Comparison of ENCODE assay signal across 8 mouse cellular contexts in the genomic region with DNA sequence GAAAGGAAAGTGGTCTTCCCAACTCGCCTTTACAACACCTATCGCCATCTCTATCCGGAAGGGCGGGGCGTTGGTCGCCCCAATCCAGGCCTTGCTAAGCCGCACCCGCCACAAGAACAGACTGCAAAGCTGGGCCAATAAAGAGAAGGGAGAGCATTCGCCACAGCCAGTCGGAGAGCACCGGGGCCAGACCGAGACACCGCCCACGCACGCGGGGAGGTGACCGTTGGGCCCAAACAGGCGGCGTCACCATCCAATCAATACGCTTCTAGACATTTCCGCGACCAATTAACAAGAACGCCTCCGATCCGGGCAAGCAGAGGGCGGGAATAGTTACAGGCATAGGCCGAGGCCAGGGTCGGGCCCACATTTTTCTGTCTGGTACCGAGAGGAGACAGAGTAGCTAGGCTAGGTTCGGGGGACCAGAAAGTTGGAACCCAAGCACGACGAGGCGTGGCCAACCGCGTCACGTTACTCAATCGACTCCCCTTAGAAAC. TPM values are rescaled to one million over a fixed set of nuclear protein-coding genes. Genes with fewer than 3 reads are reported as not detected.
DNase-seq lines count a peak whose midpoint lies in the region; ATAC-seq and TF ChIP-seq lines count a peak whose summit lies in the region.

No protein-coding gene starts in this region.

- DNase-seq in G1E (ENCODE audit: low spot score), result peak; percentile 95
- peak; percentile 96 to 98 for DNase-seq in cerebellum, adult 18-20 months
- DNase-seq in heart, postnatal 36 days, result peak; percentile 90 to 92
- DNase-seq in layer of hippocampus, adult 2 months (ENCODE audit: low spot score in 2 of 2), result peak; percentile 96 to 98
- peak; percentile 99 for DNase-seq in lung, embryonic 14.5 days
- peak; percentile 94 for DNase-seq in thymus, adult 2 months

- ATAC-seq in G1E (ENCODE audit: extremely low read depth, insufficient number of reproducible peaks, low FRiP score, poor library complexity, severe bottlenecking), result peak; percentile 88
- ATAC-seq in forebrain, embryonic 16.5 days, result peak; percentile 95
- peak; percentile 94 for ATAC-seq in lung, embryonic 14.5 days (ENCODE audit: insufficient read depth)

- no peak for TF ChIP-seq CTCF in G1E (IDR thresholded peaks at IDR 0.05; ENCODE audit: low read depth, low read length)
- no peak; the same call in none of the 2 replicates for TF ChIP-seq CTCF in layer of hippocampus, adult 2 months (conservative IDR thresholded peaks at IDR 0.05)
- no peak for TF ChIP-seq CTCF in lung, embryonic 14.5 days (IDR thresholded peaks at IDR 0.05; ENCODE audit: low read depth)
- TF ChIP-seq CTCF in olfactory bulb, adult 2 months (IDR thresholded peaks at IDR 0.05; ENCODE audit: insufficient read depth, low read depth, low read length), result no peak
- TF ChIP-seq CTCF in thymus, adult 2 months (IDR thresholded peaks at IDR 0.05; ENCODE audit: borderline replicate concordance, control insufficient read depth, extremely low read depth, insufficient read depth, low read length, poor library complexity), result 0 out of 2 replicates have a peak, but pooled peaks have one; percentile 20

- intact Hi-C loops in heart, postnatal 36 days (cut with DNase I), result loop anchor here (2.0 kb wide), 1 partner anchor 75 kb away; the partner anchor contains the start of gene Slc35b1

- H3K4me3 ChIP-seq in G1E (ENCODE audit: low read depth, low read length), result peak overlapping the region; percentile 95
- peak overlapping the region; percentile 97 for H3K4me3 ChIP-seq in forebrain, embryonic 16.5 days (replicated peaks; ENCODE audit: low read length)
- peak overlapping the region; percentile 100 for H3K4me3 ChIP-seq in layer of hippocampus, adult 2 months
- peak overlapping the region; percentile 83 for H3K4me3 ChIP-seq in lung, embryonic 14.5 days (ENCODE audit: low read depth, low read length)
- peak overlapping the region; percentile 79 for H3K4me3 ChIP-seq in olfactory bulb, adult 2 months (ENCODE audit: insufficient read depth, low read depth, low read length)
- H3K4me3 ChIP-seq in thymus, adult 2 months (ENCODE audit: control insufficient read depth, insufficient read depth, low read length), result peak overlapping the region; percentile 88

- H3K4me2 ChIP-seq in forebrain, embryonic 16.5 days (ENCODE audit: low read length), result peak overlapping the region; percentile 93
- H3K4me2 ChIP-seq in lung, embryonic 14.5 days, result peak overlapping the region; percentile 87

- WGBS in forebrain, embryonic 16.5 days, result under 1% methylated on average over 37 of the region's 37 CpGs
- WGBS in lung, embryonic 14.5 days, result under 1% methylated on average over 37 of the region's 37 CpGs
- under 1% methylated on average over 37 of the region's 37 CpGs for WGBS in olfactory bulb, adult 2 months
- WGBS in thymus, adult 2 months, result under 1% methylated on average over 37 of the region's 37 CpGs

- peaks cover 31% of the 10 kb centered on the region for H3K36me3 ChIP-seq in G1E (replicated peaks)
- H3K36me3 ChIP-seq in forebrain, embryonic 16.5 days (ENCODE audit: control insufficient read depth, insufficient read depth), result peaks cover 4% of the 10 kb centered on the region; the same call in 1 of the 2 replicates
- peaks cover 13% of the 10 kb centered on the region for H3K36me3 ChIP-seq in lung, embryonic 14.5 days (ENCODE audit: insufficient read depth)
- peaks cover 10% of the 10 kb centered on the region; the same call in 1 of the 2 replicates for H3K36me3 ChIP-seq in thymus, adult 2 months (ENCODE audit: control insufficient read depth, insufficient read depth, low read length)

- H3K27ac ChIP-seq in forebrain, embryonic 16.5 days (ENCODE audit: low read length), result peak overlapping the region; percentile 96
- H3K27ac ChIP-seq in layer of hippocampus, adult 2 months, result peak overlapping the region; percentile 99
- peak overlapping the region; percentile 98 for H3K27ac ChIP-seq in lung, embryonic 14.5 days (ENCODE audit: low read depth)
- peak overlapping the region; percentile 94 for H3K27ac ChIP-seq in olfactory bulb, adult 2 months (ENCODE audit: insufficient read depth, low read depth, low read length)
- H3K27ac ChIP-seq in thymus, adult 2 months (ENCODE audit: control insufficient read depth, insufficient read depth, low read length), result peak overlapping the region; percentile 90

- H3K9me3 ChIP-seq in G1E (replicated peaks), result no peaks in the 10 kb centered on the region
- H3K9me3 ChIP-seq in forebrain, embryonic 16.5 days (ENCODE audit: control insufficient read depth, low read length), result no peaks in the 10 kb centered on the region
- no peaks in the 10 kb centered on the region for H3K9me3 ChIP-seq in lung, embryonic 14.5 days (ENCODE audit: low read depth, low read length)

- H3K4me1 ChIP-seq in G1E (ENCODE audit: insufficient read depth, low read depth, low read length), result peaks cover 26% of the 10 kb centered on the region
- peaks cover 20% of the 10 kb centered on the region for H3K4me1 ChIP-seq in forebrain, embryonic 16.5 days (replicated peaks; ENCODE audit: control insufficient read depth, insufficient read depth, low read length)
- peaks cover 5% of the 10 kb centered on the region; the same call in 1 of the 2 replicates for H3K4me1 ChIP-seq in lung, embryonic 14.5 days (ENCODE audit: insufficient read depth)
- H3K4me1 ChIP-seq in olfactory bulb, adult 2 months (ENCODE audit: control insufficient read depth, insufficient read depth, low read length), result 0 out of 2 replicates have a peak, but pooled peaks cover 4% of the 10 kb centered on the region
- peaks cover 7% of the 10 kb centered on the region for H3K4me1 ChIP-seq in thymus, adult 2 months (replicated peaks; ENCODE audit: control insufficient read depth, insufficient read depth, low read length)

- TF ChIP-seq POLR2A in olfactory bulb, adult 2 months (IDR thresholded peaks at IDR 0.05; ENCODE audit: insufficient read depth, low read depth, low read length), result peak; percentile 60
- peak; percentile 60; the same call in 1 of the 2 replicates for TF ChIP-seq POLR2A in thymus, adult 2 months (IDR thresholded peaks at IDR 0.05; ENCODE audit: control insufficient read depth, extremely low read depth, insufficient read depth, low read length, poor library complexity)

- H3K27me3 ChIP-seq in G1E (ENCODE audit: insufficient read depth, low read length), result no peaks in the 10 kb centered on the region
- H3K27me3 ChIP-seq in forebrain, embryonic 16.5 days (replicated peaks; ENCODE audit: control insufficient read depth, insufficient read depth, low read length), result no peaks in the 10 kb centered on the region
- H3K27me3 ChIP-seq in lung, embryonic 14.5 days (ENCODE audit: insufficient read depth, low read length), result no peaks in the 10 kb centered on the region
- H3K27me3 ChIP-seq in thymus, adult 2 months (ENCODE audit: control insufficient read depth, insufficient read depth, low read length), result no peaks in the 10 kb centered on the region

- peak overlapping the region; percentile 94 for H3K9ac ChIP-seq in forebrain, embryonic 16.5 days (replicated peaks; ENCODE audit: low read depth, low read length)
- H3K9ac ChIP-seq in lung, embryonic 14.5 days, result peak overlapping the region; percentile 96

RNA-seq across cellular contexts. Expression of gene Kat7, which starts 0.5 kb away (rescaled TPM):
- total RNA-seq in G1E (2014; fragmentation: Nextera tagmentation) (144 and 154 TPM in 2 replicates), G1E (2017) (63.5 and 66.5 TPM in 2 replicates)
- 33.6 and 36.2 TPM in 2 replicates for polyA plus RNA-seq in G1E (2012)
- polyA plus RNA-seq in forebrain, embryonic 16.5 days (2015; fragmentation: Nextera tagmentation; extraction: Ambion mirVana), result 73.6 and 87.9 TPM in 2 replicates
- 10 to 100 TPM; 27.5 to 32.3 TPM for total RNA-seq in heart, postnatal 36 days (2021)
- total RNA-seq in layer of hippocampus, adult 2 months (2021), result 10 to 100 TPM; 83.3 to 85.7 TPM
- polyA plus RNA-seq in lung, embryonic 14.5 days (2014; fragmentation: Nextera tagmentation; extraction: Ambion mirVana), result 77.0 and 83.7 TPM in 2 replicates
- not detected in 2 replicates for polyA plus RNA-seq in olfactory bulb, adult 2 months (2012; ENCODE audit: insufficient read depth, insufficient read length, low replicate concordance, missing spikeins)
- 55.5 and 64.8 TPM in 2 replicates for polyA plus RNA-seq in thymus, adult 2 months (2012; rRNA removed)

RNA-seq across cellular contexts. Expression of gene Fam117a, which starts 27.3 kb away (rescaled TPM):
- 65.4 and 105 TPM in 2 replicates for total RNA-seq in G1E (2014; fragmentation: Nextera tagmentation)
- 30.9 and 36.9 TPM in 2 replicates for total RNA-seq in G1E (2017)
- polyA plus RNA-seq in G1E (2012), result 159 and 170 TPM in 2 replicates
- polyA plus RNA-seq in forebrain, embryonic 16.5 days (2015; fragmentation: Nextera tagmentation; extraction: Ambion mirVana), result 2.7 and 2.9 TPM in 2 replicates
- 10 to 100 TPM in 1 of 2 experiments, 1 to 10 TPM in 1; 7.0 to 10.3 TPM for total RNA-seq in heart, postnatal 36 days (2021)
- total RNA-seq in layer of hippocampus, adult 2 months (2021), result 1 to 10 TPM; 4.1 to 6.0 TPM
- 12.9 and 14.6 TPM in 2 replicates for polyA plus RNA-seq in lung, embryonic 14.5 days (2014; fragmentation: Nextera tagmentation; extraction: Ambion mirVana)
- not detected in 2 replicates for polyA plus RNA-seq in olfactory bulb, adult 2 months (2012; ENCODE audit: insufficient read depth, insufficient read length, low replicate concordance, missing spikeins)
- 204 and 224 TPM in 2 replicates for polyA plus RNA-seq in thymus, adult 2 months (2012; rRNA removed)

RNA-seq across cellular contexts. Expression of gene Tac4, which starts 48.2 kb away (rescaled TPM):
- total RNA-seq in G1E (2014; fragmentation: Nextera tagmentation) (not detected in 2 replicates), G1E (2017) (0.11 and 0.29 TPM in 2 replicates)
- not detected in 2 replicates for polyA plus RNA-seq in G1E (2012)
- polyA plus RNA-seq in forebrain, embryonic 16.5 days (2015; fragmentation: Nextera tagmentation; extraction: Ambion mirVana), result 0.20 and 0.23 TPM in 2 replicates
- not detected for total RNA-seq in heart, postnatal 36 days (2021)
- total RNA-seq in layer of hippocampus, adult 2 months (2021), result not detected
- polyA plus RNA-seq in lung, embryonic 14.5 days (2014; fragmentation: Nextera tagmentation; extraction: Ambion mirVana), result not detected in 2 replicates
- polyA plus RNA-seq in olfactory bulb, adult 2 months (2012; ENCODE audit: insufficient read depth, insufficient read length, low replicate concordance, missing spikeins), result not detected in 2 replicates
- polyA plus RNA-seq in thymus, adult 2 months (2012; rRNA removed), result 0.40 and 0.50 TPM in 2 replicates

Comparison
In these comparisons a context has a peak if more than half of its experiments do, and no peak if none do; other contexts are left out.
1. Peak in every context shown above with its lines: DNase-seq, ATAC-seq, H3K4me3 ChIP-seq and H3K27ac ChIP-seq.